Mouse (Mus musculus) kidney, embryonic 14.5 days (tissue): ENCODE data around the gene Vps16. TPM values are rescaled to one million over a fixed set of nuclear protein-coding genes. Genes with fewer than 3 reads are reported as not detected.

Source experiments
- ATAC-seq: fragments of 200-750 bp; cut with Nextera tagmentation; 2 replicates; pipeline ENCODE4 v1.8.0; 2017; ENCODE audit warnings: moderate number of reproducible peaks, mild to moderate bottlenecking, moderate TSS enrichment, moderate library complexity; ENCODE audit not compliant: low FRiP score, low TSS enrichment
- H3K27ac ChIP-seq: fragments of 300-500 bp; sonication (generic); 2 replicates; pipeline ENCODE4 v1.5.1; 2014; ENCODE audit warnings: low read depth, mild to moderate bottlenecking, low read length, moderate library complexity, mixed read lengths
- H3K27me3 ChIP-seq: fragments of 300-500 bp; sonication (generic); 2 replicates; pipeline ENCODE4 v1.6.1; 2014; ENCODE audit warnings: mild to moderate bottlenecking, low read length; ENCODE audit not compliant: control insufficient read depth, insufficient read depth
- H3K36me3 ChIP-seq: fragments of 300-500 bp; sonication (generic); 2 replicates; pipeline ENCODE4 v1.6.1; 2014; ENCODE audit warnings: low read length, mixed read lengths; ENCODE audit not compliant: control insufficient read depth, insufficient read depth
- H3K4me1 ChIP-seq: fragments of 300-500 bp; sonication (generic); 2 replicates; pipeline ENCODE4 v1.6.1; 2014; ENCODE audit warnings: low read length, mixed read lengths; ENCODE audit not compliant: control insufficient read depth, insufficient read depth
- H3K4me2 ChIP-seq: fragments of 300-500 bp; sonication (generic); replicated peaks from 2 replicates; pipeline ENCODE4 v1.6.1; 2014; ENCODE audit warnings: low read depth, mild to moderate bottlenecking, low read length
- H3K4me3 ChIP-seq: fragments of 300-500 bp; sonication (generic); 2 replicates; pipeline ENCODE4 v1.5.1; 2014; ENCODE audit warnings: mild to moderate bottlenecking, low read length
- H3K9ac ChIP-seq: fragments of 300-500 bp; sonication (generic); 2 replicates; pipeline ENCODE4 v1.6.1; 2014; ENCODE audit warnings: low read depth, mild to moderate bottlenecking, low read length, moderate library complexity
- H3K9me3 ChIP-seq: fragments of 300-500 bp; sonication (generic); 2 replicates; pipeline ENCODE4 v1.6.1; 2016; ENCODE audit warnings: low read length; ENCODE audit not compliant: control insufficient read depth
- WGBS: fragments of 180-500 bp; shearing (Covaris S2); extraction: QIAGEN DNeasy Blood & Tissue Kit; methylation state at CpG from one replicate; pipeline ENCODE4 v1.1.7; 2014; 5-methylcytosine and 5-hydroxymethylcytosine counted together
- polyA plus RNA-seq: library from polyadenylated mRNA; unstranded; fragments of >200 nt; fragmentation: Nextera tagmentation; extraction: Ambion mirVana; gene quantifications from 2 replicates; pipeline ENCODE4 v1.2.1, GENCODE M21; 2014

The Vps16 gene
- polyA plus RNA-seq, 1 experiment from 2014 or later = 79.2 TPM

DNA sequence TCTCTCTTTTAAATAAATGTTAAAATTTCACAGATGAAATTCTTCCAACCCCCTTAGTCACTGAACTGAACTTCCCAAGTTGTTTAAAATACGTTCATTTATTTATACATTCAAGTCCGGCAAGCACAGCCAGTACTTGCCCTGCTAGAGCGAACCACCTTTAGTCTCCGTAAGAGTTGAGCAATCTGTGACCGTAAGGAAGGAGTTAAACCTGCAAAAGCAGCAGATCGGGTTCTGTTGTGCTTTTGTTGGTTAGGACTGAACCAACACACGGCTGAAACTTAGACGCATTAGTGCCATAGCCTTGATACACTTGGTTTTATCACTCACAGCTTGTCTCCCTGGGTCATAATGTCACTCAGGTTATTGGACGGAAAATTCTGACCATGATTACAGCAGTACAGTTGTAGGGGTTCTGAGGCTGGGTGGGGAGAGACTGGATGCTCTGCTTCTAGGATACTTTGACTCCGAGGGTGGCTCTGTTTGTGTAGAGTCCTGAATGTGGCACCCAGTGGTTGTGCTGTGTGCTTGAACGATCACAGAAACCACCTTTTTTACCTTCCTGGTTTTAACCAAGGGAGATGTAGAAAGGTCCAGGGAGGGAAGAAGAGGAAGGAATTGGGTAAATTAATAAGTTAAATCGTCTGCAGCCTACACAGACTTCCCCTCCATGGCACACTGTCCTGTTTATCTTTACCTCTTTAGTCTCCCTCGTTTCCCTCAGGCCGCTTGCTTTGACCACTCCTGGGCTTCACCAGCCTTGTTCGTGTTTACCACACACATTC lies 37.3 kb downstream of the Vps16 start:
- Histone ChIP-seq H3K9ac (no peak overlapping the region), H3K36me3 (peaks cover 2% of the 10 kb centered on the region; the same call in 1 of the 2 replicates), H3K4me3 (no peak overlapping the region), H3K27me3 (no peaks in the 10 kb centered on the region), H3K27ac (no peak overlapping the region), H3K9me3 (no peaks in the 10 kb centered on the region), H3K4me2 (no peak overlapping the region), H3K4me1 (0 out of 2 replicates have a peak, but pooled peaks cover 3% of the 10 kb centered on the region)
- ATAC-seq = peak; percentile 35; the same call in 1 of the 2 replicates
- 56% methylated on average over 15 of the region's 15 CpGs for WGBS

- WGBS = 80% methylated on average over 1 of the region's 1 CpGs
Observed at GRCm38 (mm10) chr2:130466438-130466837, 42.3 kb downstream of the Vps16 start.

GRCm38 (mm10) chr2:130469366-130469765 lies 45.2 kb downstream of the Vps16 start:
- no peak for ATAC-seq
- 77% methylated on average over 4 of the region's 4 CpGs for WGBS
- no peaks in the 10 kb centered on the region for H3K27me3 ChIP-seq
- no peaks in the 10 kb centered on the region for H3K4me1 ChIP-seq
- no peaks in the 10 kb centered on the region for H3K36me3 ChIP-seq
- no peak overlapping the region for H3K4me2 ChIP-seq
- H3K4me3 ChIP-seq = no peak overlapping the region
- no peak overlapping the region for H3K9ac ChIP-seq
- H3K9me3 ChIP-seq = no peaks in the 10 kb centered on the region
- H3K27ac ChIP-seq = no peak overlapping the region

More at GRCm38 (mm10) chr2:130466438-130466837, 42.3 kb downstream of the Vps16 start:
- H3K27me3 ChIP-seq = no peaks in the 10 kb centered on the region
- no peak overlapping the region for H3K4me2 ChIP-seq
- H3K9ac ChIP-seq = no peak overlapping the region
- H3K4me3 ChIP-seq = no peak overlapping the region
- H3K9me3 ChIP-seq = no peaks in the 10 kb centered on the region
- H3K27ac ChIP-seq = no peak overlapping the region
- H3K4me1 ChIP-seq = no peaks in the 10 kb centered on the region
- no peak for ATAC-seq
- H3K36me3 ChIP-seq = peaks cover 2% of the 10 kb centered on the region; the same call in 1 of the 2 replicates

DNA sequence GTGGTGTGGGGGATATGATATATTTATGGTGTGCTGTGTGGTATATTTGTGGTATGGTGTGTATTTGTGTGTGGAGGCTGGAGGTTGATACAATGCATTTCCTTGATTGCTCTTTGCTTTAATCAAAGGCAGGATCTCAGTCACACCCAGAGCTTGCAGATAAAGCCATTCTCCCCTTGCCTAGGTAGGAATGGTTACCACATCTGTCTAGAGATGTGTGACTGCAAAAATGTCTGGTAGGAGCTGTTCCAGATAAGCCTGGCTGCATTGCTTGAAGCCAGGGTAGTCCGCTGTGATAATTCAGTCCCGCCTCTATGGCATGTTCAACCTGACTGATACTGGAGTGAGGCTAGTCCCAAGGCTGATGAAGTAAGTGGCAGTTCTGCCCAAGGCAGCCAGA lies 45.8 kb downstream of the Vps16 start:
- no peak overlapping the region for H3K9ac ChIP-seq
- no peaks in the 10 kb centered on the region for H3K36me3 ChIP-seq
- WGBS = 90% methylated on average over 2 of the region's 2 CpGs
- H3K27me3 ChIP-seq = no peaks in the 10 kb centered on the region
- H3K4me3 ChIP-seq = no peak overlapping the region
- no peaks in the 10 kb centered on the region for H3K4me1 ChIP-seq
- H3K9me3 ChIP-seq = no peaks in the 10 kb centered on the region
- no peak overlapping the region for H3K4me2 ChIP-seq
- no peak for ATAC-seq
- no peak overlapping the region for H3K27ac ChIP-seq

DNA sequence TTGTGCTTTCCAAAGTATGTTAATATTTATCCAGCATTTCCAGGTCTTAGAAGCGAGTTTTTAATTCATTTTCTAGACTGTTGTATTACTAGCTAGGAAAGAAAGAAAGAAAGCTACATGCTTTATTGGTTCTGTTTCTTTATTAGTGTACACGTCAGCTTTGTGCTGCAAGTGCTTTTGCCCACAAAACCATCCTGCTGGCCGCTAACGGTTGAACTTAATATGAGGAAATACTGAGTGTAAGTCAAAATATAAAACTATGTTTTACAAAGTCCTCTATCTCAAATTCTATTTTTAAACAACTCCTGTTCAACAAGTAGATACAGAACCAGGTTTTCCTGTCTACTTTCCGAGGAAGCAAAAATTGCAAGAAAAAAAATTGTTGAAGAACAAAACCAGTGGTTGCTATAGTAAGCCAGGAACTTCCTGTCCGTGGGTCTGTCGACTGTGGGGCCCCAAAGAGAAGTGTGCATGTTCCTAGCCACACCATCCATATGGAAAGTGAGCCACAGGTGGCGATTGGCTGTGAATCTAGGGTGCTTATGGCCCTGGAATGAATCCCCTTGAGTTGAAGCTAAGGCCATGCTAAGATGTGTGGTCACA lies 48.9 kb downstream of the Vps16 start:
- no peaks in the 10 kb centered on the region for H3K27me3 ChIP-seq
- no peak overlapping the region for H3K9ac ChIP-seq
- no peaks in the 10 kb centered on the region for H3K36me3 ChIP-seq
- H3K9me3 ChIP-seq = no peaks in the 10 kb centered on the region; the same call in 1 of the 2 replicates
- no peaks in the 10 kb centered on the region for H3K4me1 ChIP-seq
- no peak overlapping the region for H3K27ac ChIP-seq
- WGBS = 75% methylated on average over 8 of the region's 8 CpGs
- H3K4me3 ChIP-seq = no peak overlapping the region
- ATAC-seq = no peak
- no peak overlapping the region for H3K4me2 ChIP-seq

DNA sequence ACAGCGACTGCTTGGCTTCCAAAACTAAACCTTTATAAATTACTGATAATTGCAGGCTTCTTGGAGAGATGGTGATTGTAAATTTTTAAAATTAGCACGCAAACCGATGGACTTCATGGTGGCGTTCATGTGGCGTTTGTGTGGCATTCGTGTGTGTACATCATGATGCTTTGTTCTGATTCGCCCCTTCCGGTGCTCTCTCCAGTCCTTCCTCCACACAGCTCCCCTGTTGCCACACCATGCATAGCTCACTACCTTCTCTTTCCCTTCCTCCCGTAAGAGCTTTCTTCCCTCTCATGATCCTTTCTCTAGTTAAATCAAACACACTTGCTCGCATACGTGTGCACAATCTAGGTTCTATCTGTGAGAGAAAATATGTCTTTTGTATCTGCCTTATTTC lies 51.6 kb downstream of the Vps16 start:
- Histone ChIP-seq H3K27ac (no peak overlapping the region), H3K4me1 (no peaks in the 10 kb centered on the region), H3K9me3 (peaks cover 5% of the 10 kb centered on the region), H3K9ac (no peak overlapping the region), H3K36me3 (no peaks in the 10 kb centered on the region), H3K4me2 (no peak overlapping the region), H3K4me3 (no peak overlapping the region), H3K27me3 (no peaks in the 10 kb centered on the region)
- 91% methylated on average over 11 of the region's 11 CpGs for WGBS
- no peak for ATAC-seq

GRCm38 (mm10) chr2:130476666-130477297 lies 52.6 kb downstream of the Vps16 start:
- Histone ChIP-seq H3K4me1 (no peaks in the 10 kb centered on the region), H3K27ac (no peak overlapping the region), H3K9me3 (peaks cover 5% of the 10 kb centered on the region), H3K9ac (no peak overlapping the region), H3K4me3 (no peak overlapping the region), H3K4me2 (no peak overlapping the region), H3K27me3 (no peaks in the 10 kb centered on the region), H3K36me3 (no peaks in the 10 kb centered on the region)
- WGBS = 60% methylated on average over 6 of the region's 6 CpGs
- ATAC-seq = no peak

GRCm38 (mm10) chr2:130482177-130482576 lies 58.0 kb downstream of the Vps16 start:
- Histone ChIP-seq H3K4me1 (no peaks in the 10 kb centered on the region), H3K9ac (no peak overlapping the region), H3K27ac (no peak overlapping the region), H3K4me2 (no peak overlapping the region), H3K4me3 (no peak overlapping the region), H3K27me3 (no peaks in the 10 kb centered on the region), H3K36me3 (no peaks in the 10 kb centered on the region), H3K9me3 (peaks cover 5% of the 10 kb centered on the region)
- WGBS = 84% methylated on average over 4 of the region's 4 CpGs
- no peak for ATAC-seq

GRCm38 (mm10) chr2:130482700-130483099 lies 58.6 kb downstream of the Vps16 start:
- Histone ChIP-seq H3K4me1 (no peaks in the 10 kb centered on the region), H3K36me3 (no peaks in the 10 kb centered on the region), H3K4me2 (no peak overlapping the region), H3K27ac (no peak overlapping the region), H3K9ac (no peak overlapping the region), H3K9me3 (peaks cover 5% of the 10 kb centered on the region), H3K4me3 (no peak overlapping the region), H3K27me3 (no peaks in the 10 kb centered on the region)
- 83% methylated on average over 3 of the region's 3 CpGs for WGBS
- ATAC-seq = no peak
